Mouse (Mus musculus) brain, embryonic 14.5 days (tissue): Measurements from ENCODE around the gene Lrrc74a.

Experiments
- CTCF ChIP-seq: fragments of 200-500 bp; IDR thresholded peaks from 2 replicates; pipeline ENCODE4 v1.5.1; 2012; ENCODE audit warnings: inconsistent platforms, mild to moderate bottlenecking, moderate library complexity, borderline replicate concordance; ENCODE audit not compliant: insufficient read depth, insufficient read length; ENCODE audit errors: extremely low read depth
- POLR2A ChIP-seq: fragments of 200-500 bp; IDR thresholded peaks from 2 replicates; pipeline ENCODE4 v1.6.1; 2012; ENCODE audit warnings: mild to moderate bottlenecking, inconsistent platforms, borderline replicate concordance; ENCODE audit not compliant: poor library complexity, insufficient read depth, insufficient read length, severe bottlenecking; ENCODE audit errors: extremely low read depth

DNA sequence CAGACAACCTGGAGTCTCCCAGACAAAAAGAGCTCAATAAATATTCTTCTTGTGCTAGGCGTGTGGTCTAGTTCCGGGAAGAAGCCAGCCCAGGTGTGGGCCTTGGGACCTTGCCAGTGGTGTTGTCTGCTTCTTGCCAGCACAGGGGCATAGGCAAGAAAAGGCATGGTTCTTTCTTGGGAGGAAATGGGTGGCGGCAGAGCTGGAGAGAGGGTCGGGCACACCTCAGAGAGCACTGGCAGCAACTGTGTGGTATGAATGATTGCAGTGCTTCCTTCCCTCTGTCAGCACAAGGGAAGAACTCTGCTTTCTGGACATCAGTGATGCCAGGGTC is 73.6 kb downstream of the Lrrc74a start:
- TF ChIP-seq POLR2A (no peak), CTCF (no peak)
